Mouse (Mus musculus) olfactory bulb, adult 2 months (tissue): ENCODE results near the gene Ntrk3. TPM values are rescaled to one million over a fixed set of nuclear protein-coding genes. Genes with fewer than 3 reads are reported as not detected.

Source experiments
- H3K27ac ChIP-seq: fragments of 200-500 bp; 2 replicates; pipeline ENCODE4 v1.5.1; 2012; ENCODE audit warnings: low read depth, low read length; ENCODE audit not compliant: insufficient read depth
- H3K4me1 ChIP-seq: fragments of 200-500 bp; 2 replicates; pipeline ENCODE4 v1.6.1; 2012; ENCODE audit warnings: low read length; ENCODE audit not compliant: control insufficient read depth, insufficient read depth
- H3K4me3 ChIP-seq: fragments of 200-500 bp; 2 replicates; pipeline ENCODE4 v1.5.1; 2012; ENCODE audit warnings: mild to moderate bottlenecking, low read depth, low read length, moderate library complexity; ENCODE audit not compliant: insufficient read depth
- CTCF ChIP-seq: fragments of 200-500 bp; IDR thresholded peaks from 2 replicates; pipeline ENCODE4 v1.5.1; 2012; ENCODE audit warnings: low read depth, mild to moderate bottlenecking, low read length, moderate library complexity; ENCODE audit not compliant: insufficient read depth
- POLR2A ChIP-seq: fragments of 200-500 bp; IDR thresholded peaks from 2 replicates; pipeline ENCODE4 v1.6.1; 2012; ENCODE audit warnings: mild to moderate bottlenecking, low read depth, low read length, moderate library complexity; ENCODE audit not compliant: insufficient read depth
- WGBS: fragments of 180-500 bp; shearing (Covaris S2); methylation state at CpG from one replicate; pipeline ENCODE4 v1.1.7; 2018; 5-methylcytosine and 5-hydroxymethylcytosine counted together
- polyA plus RNA-seq: library from polyadenylated mRNA; stranded (reverse); fragments of >200 nt; gene quantifications from 2 replicates; pipeline ENCODE4 v1.2.4, GENCODE M21; 2012; ENCODE audit warnings: low replicate concordance; ENCODE audit not compliant: missing spikeins, insufficient read depth, insufficient read length

Gene Ntrk3
- polyA plus RNA-seq, 1 experiment = 50.1 TPM

DNA sequence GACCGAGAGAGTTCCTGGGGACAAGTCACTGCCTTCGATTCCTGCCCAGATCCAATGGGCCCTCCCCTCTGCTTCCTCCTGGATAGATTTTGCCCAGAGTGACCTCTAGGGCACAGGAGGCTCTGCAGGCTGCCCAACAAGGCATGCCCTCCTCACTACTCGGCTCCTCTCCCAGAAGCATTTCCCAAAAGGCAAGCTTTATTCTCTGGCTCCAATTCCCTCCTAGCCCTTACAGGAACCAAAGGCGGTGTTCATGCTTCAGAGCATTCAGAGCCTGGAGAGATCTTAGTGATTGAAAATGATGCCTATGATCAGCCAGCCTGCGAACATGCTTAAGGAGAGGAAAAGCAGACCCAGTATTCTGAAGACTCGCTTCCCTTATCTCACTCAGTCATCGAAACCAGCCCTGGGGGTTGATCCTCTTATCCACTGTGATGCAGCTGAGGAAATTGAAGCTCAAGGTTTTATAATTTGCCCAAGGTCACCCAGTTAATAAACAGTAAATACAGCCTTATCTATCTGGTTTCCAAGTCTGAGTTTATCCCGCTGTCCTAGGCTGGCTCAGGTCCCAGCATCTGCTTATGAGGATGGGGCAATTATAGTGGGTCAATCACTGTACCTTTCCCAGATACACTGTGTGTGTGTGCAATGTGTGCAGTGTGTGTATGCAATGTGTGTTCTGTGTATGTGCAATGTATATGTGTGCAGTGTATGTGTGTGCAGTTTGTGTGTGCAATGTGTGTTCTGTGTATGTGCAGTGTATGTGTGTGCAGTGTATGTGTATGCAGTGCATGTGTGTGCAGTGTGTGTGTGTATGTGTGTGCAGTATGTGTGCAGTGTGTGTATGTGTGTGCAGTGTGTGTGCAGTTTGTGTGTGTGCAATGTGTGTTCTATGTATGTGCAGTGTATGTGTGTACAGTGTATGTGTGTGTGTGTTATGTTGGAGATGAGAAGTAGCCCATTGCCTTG is 376.2 kb downstream of the Ntrk3 start:
- Histone ChIP-seq H3K27ac (no peak overlapping the region), H3K4me1 (peaks cover 6% of the 10 kb centered on the region; the same call in 1 of the 2 replicates), H3K4me3 (no peak overlapping the region)
- 78% methylated on average over 8 of the region's 8 CpGs for WGBS
- no peak for TF ChIP-seq POLR2A
- no peak for TF ChIP-seq CTCF

GRCm38 (mm10) chr7:78347464-78347863 is 390.3 kb downstream of the Ntrk3 start:
- H3K4me1 ChIP-seq = peaks cover 3% of the 10 kb centered on the region; the same call in 1 of the 2 replicates
- TF ChIP-seq CTCF = no peak
- TF ChIP-seq POLR2A = no peak
- WGBS = 54% methylated on average over 5 of the region's 5 CpGs

GRCm38 (mm10) chr7:78333422-78333821 is 404.4 kb downstream of the Ntrk3 start:
- H3K4me3 ChIP-seq = no peak overlapping the region
- TF ChIP-seq CTCF = no peak
- H3K27ac ChIP-seq = no peak overlapping the region
- H3K4me1 ChIP-seq = no peaks in the 10 kb centered on the region

More at GRCm38 (mm10) chr7:78347464-78347863, 390.3 kb downstream of the Ntrk3 start:
- Histone ChIP-seq H3K27ac (no peak overlapping the region), H3K4me3 (no peak overlapping the region)

GRCm38 (mm10) chr7:78328301-78328700 is 409.5 kb downstream of the Ntrk3 start:
- no peak overlapping the region for H3K4me3 ChIP-seq
- no peak for TF ChIP-seq CTCF
- TF ChIP-seq POLR2A = no peak
- WGBS = 92% methylated on average over 2 of the region's 2 CpGs
- no peaks in the 10 kb centered on the region for H3K4me1 ChIP-seq
- H3K27ac ChIP-seq = no peak overlapping the region

DNA sequence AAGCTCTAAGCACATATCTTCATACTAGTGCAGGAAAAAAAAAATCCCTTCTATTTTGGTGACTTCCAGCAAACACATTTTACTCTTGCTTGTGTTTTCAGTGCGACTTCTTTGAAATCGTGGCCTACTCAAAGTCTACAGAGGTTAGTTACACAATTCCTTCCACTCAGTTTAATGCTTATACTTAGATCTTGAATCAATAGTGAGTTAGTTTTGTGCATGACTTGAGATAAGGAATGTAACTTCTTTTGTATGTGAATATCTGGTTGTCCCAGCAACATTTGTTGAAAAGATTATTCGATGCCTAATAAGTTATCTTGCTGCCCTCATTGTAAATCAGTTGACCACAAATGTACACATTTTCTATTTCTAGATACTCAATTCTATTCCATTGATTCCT is 411.6 kb downstream of the Ntrk3 start:
- 67% methylated on average over 3 of the region's 3 CpGs for WGBS
- Histone ChIP-seq H3K4me1 (no peaks in the 10 kb centered on the region), H3K4me3 (no peak overlapping the region), H3K27ac (no peak overlapping the region)
- TF ChIP-seq CTCF (no peak), POLR2A (no peak)

DNA sequence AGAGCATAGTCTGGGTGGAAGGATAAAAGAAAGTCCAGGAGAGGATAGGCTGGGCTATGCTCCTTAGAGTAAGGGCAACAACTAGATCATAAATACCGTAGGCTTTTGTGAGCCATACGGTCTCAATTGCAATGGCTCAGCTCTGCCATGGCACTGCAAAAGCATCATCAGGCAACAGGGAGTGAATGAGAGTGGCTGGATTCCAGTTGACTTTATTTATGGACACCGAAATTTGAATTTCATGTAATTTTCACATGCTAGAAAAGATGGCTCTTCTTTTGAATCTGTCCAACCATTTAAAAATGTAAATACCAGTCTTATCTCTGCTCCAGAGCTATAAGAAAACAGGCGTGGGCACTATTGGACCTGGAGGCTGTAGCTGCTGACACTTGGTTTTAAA is 419.2 kb downstream of the Ntrk3 start:
- Histone ChIP-seq H3K27ac (no peak overlapping the region), H3K4me1 (no peaks in the 10 kb centered on the region), H3K4me3 (no peak overlapping the region)
- TF ChIP-seq CTCF (no peak), POLR2A (no peak)
- 95% methylated on average over 4 of the region's 4 CpGs for WGBS

GRCm38 (mm10) chr7:78305770-78306169 is 432.0 kb downstream of the Ntrk3 start:
- Histone ChIP-seq H3K4me1 (no peaks in the 10 kb centered on the region), H3K4me3 (no peak overlapping the region), H3K27ac (no peak overlapping the region)
- 93% methylated on average over 1 of the region's 1 CpGs for WGBS
- TF ChIP-seq POLR2A = no peak
- no peak for TF ChIP-seq CTCF

GRCm38 (mm10) chr7:78305029-78305428 is 432.8 kb downstream of the Ntrk3 start:
- no peak for TF ChIP-seq POLR2A
- TF ChIP-seq CTCF = no peak
- no peaks in the 10 kb centered on the region for H3K4me1 ChIP-seq
- no peak overlapping the region for H3K27ac ChIP-seq
- H3K4me3 ChIP-seq = no peak overlapping the region
- WGBS = 97% methylated on average over 1 of the region's 1 CpGs

DNA sequence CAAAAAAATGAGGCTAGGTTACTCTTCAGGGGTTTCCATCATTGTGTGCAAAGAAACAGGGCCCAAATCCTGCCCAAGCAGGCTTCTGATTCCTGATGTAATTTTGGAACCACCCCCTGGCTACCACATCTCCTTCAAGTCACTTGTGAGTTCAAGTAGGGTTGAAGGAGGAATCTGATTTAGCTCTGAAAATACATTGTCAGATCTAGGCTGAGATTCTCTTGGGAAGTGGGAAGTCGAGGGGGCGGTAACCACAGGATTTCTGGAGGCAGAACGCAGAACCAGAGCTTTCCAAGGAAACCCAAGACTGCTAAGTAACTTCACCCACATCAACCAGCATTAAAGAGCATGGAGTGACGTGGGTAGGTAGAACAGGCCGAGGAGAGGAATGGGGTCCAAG is 440.5 kb downstream of the Ntrk3 start:
- TF ChIP-seq CTCF (no peak), POLR2A (no peak)
- 72% methylated on average over 5 of the region's 5 CpGs for WGBS
- Histone ChIP-seq H3K4me3 (no peak overlapping the region), H3K4me1 (no peaks in the 10 kb centered on the region), H3K27ac (no peak overlapping the region)
